11 mouse cellular contexts compared by ENCODE assay signal in genomic region chr17:26464481-26464880, GRCm38 (mm10). TPM values are rescaled to one million over a fixed set of nuclear protein-coding genes. Genes with fewer than 3 reads are reported as not detected.
DNase-seq lines count a peak whose midpoint lies in the region; ATAC-seq and TF ChIP-seq lines count a peak whose summit lies in the region.
"Had no signal": no experiment of that assay in that cellular context is flagged by ENCODE, and none has a peak within 500 bp of the region (broad histone marks: within the 10 kb centered on the region; RNA-seq: fewer than 3 reads in every experiment).

No protein-coding gene starts in this region.

- no peaks in the 10 kb centered on the region for H3K36me3 ChIP-seq in intestine, embryonic 15.5 days
- H3K36me3 ChIP-seq in intestine, embryonic 16.5 days (ENCODE audit: control insufficient read depth, insufficient read depth, low read length) = no peaks in the 10 kb centered on the region
- no peaks in the 10 kb centered on the region for H3K36me3 ChIP-seq in lung, embryonic 14.5 days (ENCODE audit: insufficient read depth)
- no peaks in the 10 kb centered on the region for H3K36me3 ChIP-seq in intestine, postnatal 0 days (ENCODE audit: control insufficient read depth, insufficient read depth)
- H3K36me3 ChIP-seq in lung, postnatal 0 days (ENCODE audit: insufficient read depth, low read length) = no peaks in the 10 kb centered on the region
- H3K36me3 ChIP-seq: hindbrain, embryonic 15.5 days had no signal

- TF ChIP-seq CTCF in lung, embryonic 14.5 days (IDR thresholded peaks at IDR 0.05; ENCODE audit: low read depth) = no peak
- TF ChIP-seq CTCF in intestine, postnatal 0 days (IDR thresholded peaks at IDR 0.05; ENCODE audit: low read depth) = no peak
- no peak for TF ChIP-seq CTCF in lung, postnatal 0 days (IDR thresholded peaks at IDR 0.05)

- no peak for ATAC-seq in intestine, embryonic 15.5 days
- no peak for ATAC-seq in intestine, embryonic 16.5 days
- ATAC-seq in lung, embryonic 14.5 days (ENCODE audit: insufficient read depth) = no peak
- no peak for ATAC-seq in intestine, postnatal 0 days
- ATAC-seq in lung, postnatal 0 days = peak; percentile 39
- no peak for ATAC-seq in erythroblast, adult 5-6 weeks (replicated peaks; ENCODE audit: low FRiP score, poor library complexity, severe bottlenecking)

- H3K4me3 ChIP-seq in intestine, embryonic 15.5 days (replicated peaks) = no peak overlapping the region
- no peak overlapping the region for H3K4me3 ChIP-seq in intestine, embryonic 16.5 days (ENCODE audit: low read length)
- H3K4me3 ChIP-seq in lung, embryonic 14.5 days (ENCODE audit: low read depth, low read length) = no peak overlapping the region
- H3K4me3 ChIP-seq in intestine, postnatal 0 days (ENCODE audit: low read depth, low read length) = no peak overlapping the region
- no peak overlapping the region for H3K4me3 ChIP-seq in lung, postnatal 0 days (ENCODE audit: low read depth, low read length)
- H3K4me3 ChIP-seq: hindbrain, embryonic 15.5 days had no signal

- no peak for TF ChIP-seq EP300 in lung, postnatal 0 days (IDR thresholded peaks at IDR 0.05)

- no peak overlapping the region for H3K27ac ChIP-seq in intestine, embryonic 15.5 days
- no peak overlapping the region for H3K27ac ChIP-seq in intestine, embryonic 16.5 days (ENCODE audit: low read length)
- H3K27ac ChIP-seq in lung, embryonic 14.5 days (ENCODE audit: low read depth) = peak overlapping the region; percentile 42; the same call in 1 of the 2 replicates
- H3K27ac ChIP-seq in intestine, postnatal 0 days (ENCODE audit: low read depth, low read length) = peak overlapping the region; percentile 31; the same call in 1 of the 2 replicates
- peak overlapping the region; percentile 82 for H3K27ac ChIP-seq in lung, postnatal 0 days (ENCODE audit: low read length)
- H3K27ac ChIP-seq: hindbrain, embryonic 15.5 days had no signal

- no peaks in the 10 kb centered on the region for H3K9me3 ChIP-seq in intestine, embryonic 15.5 days
- no peaks in the 10 kb centered on the region for H3K9me3 ChIP-seq in intestine, embryonic 16.5 days (ENCODE audit: control insufficient read depth, low read length)
- no peaks in the 10 kb centered on the region for H3K9me3 ChIP-seq in lung, embryonic 14.5 days (ENCODE audit: low read depth, low read length)
- H3K9me3 ChIP-seq in intestine, postnatal 0 days (ENCODE audit: control insufficient read depth) = no peaks in the 10 kb centered on the region
- H3K9me3 ChIP-seq in lung, postnatal 0 days (ENCODE audit: low read length) = no peaks in the 10 kb centered on the region
- H3K9me3 ChIP-seq: hindbrain, embryonic 15.5 days had no signal

- H3K27me3 ChIP-seq in intestine, embryonic 15.5 days (replicated peaks) = no peaks in the 10 kb centered on the region; the same call in 1 of the 2 replicates
- no peaks in the 10 kb centered on the region for H3K27me3 ChIP-seq in intestine, embryonic 16.5 days (replicated peaks; ENCODE audit: control insufficient read depth, insufficient read depth, low read length)
- H3K27me3 ChIP-seq in lung, embryonic 14.5 days (ENCODE audit: insufficient read depth, low read length) = no peaks in the 10 kb centered on the region
- 0 out of 2 replicates have a peak, but pooled peaks cover under 1% of the 10 kb centered on the region for H3K27me3 ChIP-seq in intestine, postnatal 0 days (replicated peaks; ENCODE audit: control insufficient read depth, insufficient read depth, low read length)
- H3K27me3 ChIP-seq in lung, postnatal 0 days (replicated peaks; ENCODE audit: insufficient read depth, low read length) = no peaks in the 10 kb centered on the region
- H3K27me3 ChIP-seq: hindbrain, embryonic 15.5 days had no signal

- 0 out of 2 replicates have a peak, but pooled peaks cover 3% of the 10 kb centered on the region for H3K4me1 ChIP-seq in intestine, embryonic 15.5 days (replicated peaks)
- H3K4me1 ChIP-seq in intestine, embryonic 16.5 days (ENCODE audit: control insufficient read depth, insufficient read depth, low read length) = no peaks in the 10 kb centered on the region
- no peaks in the 10 kb centered on the region for H3K4me1 ChIP-seq in lung, embryonic 14.5 days (ENCODE audit: insufficient read depth)
- no peaks in the 10 kb centered on the region for H3K4me1 ChIP-seq in intestine, postnatal 0 days (replicated peaks; ENCODE audit: control insufficient read depth, insufficient read depth, low read length)
- 0 out of 2 replicates have a peak, but pooled peaks cover 4% of the 10 kb centered on the region for H3K4me1 ChIP-seq in lung, postnatal 0 days (ENCODE audit: insufficient read depth, low read depth, low read length)

- no peak for DNase-seq in lung, embryonic 14.5 days
- DNase-seq in lung, postnatal 14 days = no peak
- peak; percentile 31 for DNase-seq in lung, postnatal 0 days (ENCODE audit: low spot score)
- no peak for DNase-seq in frontal cortex, postnatal 36 days (ENCODE audit: low spot score in 2 of 2)
- DNase-seq: gastrocnemius, postnatal 10 days; left cerebral cortex, postnatal 4 days had no signal

- 0 out of 2 replicates have a peak overlapping the region, but pooled peaks have one; percentile 5 for H3K9ac ChIP-seq in intestine, embryonic 15.5 days
- no peak overlapping the region for H3K9ac ChIP-seq in intestine, embryonic 16.5 days (ENCODE audit: low read depth, low read length)
- no peak overlapping the region for H3K9ac ChIP-seq in lung, embryonic 14.5 days
- no peak overlapping the region for H3K9ac ChIP-seq in intestine, postnatal 0 days (ENCODE audit: low read depth, low read length)
- H3K9ac ChIP-seq in lung, postnatal 0 days (replicated peaks; ENCODE audit: low read depth) = no peak overlapping the region
- H3K9ac ChIP-seq: hindbrain, embryonic 15.5 days had no signal

- WGBS in intestine, embryonic 15.5 days = 71% methylated on average over 9 of the region's 9 CpGs
- WGBS in intestine, embryonic 16.5 days = 79% methylated on average over 9 of the region's 9 CpGs
- WGBS in lung, embryonic 14.5 days = 76% methylated on average over 9 of the region's 9 CpGs
- 77% methylated on average over 9 of the region's 9 CpGs for WGBS in intestine, postnatal 0 days
- WGBS in lung, postnatal 0 days = 70% methylated on average over 9 of the region's 9 CpGs

- no peak overlapping the region for H3K4me2 ChIP-seq in intestine, embryonic 15.5 days (replicated peaks)
- H3K4me2 ChIP-seq in intestine, embryonic 16.5 days (ENCODE audit: low read depth, low read length) = no peak overlapping the region
- no peak overlapping the region for H3K4me2 ChIP-seq in lung, embryonic 14.5 days
- H3K4me2 ChIP-seq in intestine, postnatal 0 days (replicated peaks; ENCODE audit: low read depth) = no peak overlapping the region
- no peak overlapping the region for H3K4me2 ChIP-seq in lung, postnatal 0 days (replicated peaks; ENCODE audit: low read depth, low read length)
- H3K4me2 ChIP-seq: hindbrain, embryonic 15.5 days had no signal

RNA-seq across cellular contexts. Expression of gene Neurl1b, which starts 49.9 kb away (rescaled TPM):
- polyA plus RNA-seq in intestine, embryonic 15.5 days (2015; fragmentation: Nextera tagmentation; extraction: Ambion mirVana) = 1.8 and 2.2 TPM in 2 replicates
- 1.5 and 1.6 TPM in 2 replicates for polyA plus RNA-seq in intestine, embryonic 16.5 days (2015; fragmentation: Nextera tagmentation; extraction: Ambion mirVana)
- polyA plus RNA-seq in lung, embryonic 14.5 days (2014; fragmentation: Nextera tagmentation; extraction: Ambion mirVana) = 1.9 and 2.1 TPM in 2 replicates
- 1.5 TPM in 2 replicates for polyA plus RNA-seq in intestine, postnatal 0 days (2015; fragmentation: Nextera tagmentation; extraction: Ambion mirVana)
- polyA plus RNA-seq in lung, postnatal 0 days (2015; fragmentation: Nextera tagmentation; extraction: Ambion mirVana) = 0.98 and 1.5 TPM in 2 replicates
- total RNA-seq in erythroblast, adult 5-6 weeks (2015; ENCODE audit: low replicate concordance) = 0.42 and 1.7 TPM in 2 replicates
- total RNA-seq in erythroblast, adult 5-6 weeks (2017; ENCODE audit: low replicate concordance) = 0.14 and 0.77 TPM in 2 replicates

Comparison
In these comparisons a context has a peak if more than half of its experiments do, and no peak if none do; other contexts are left out.
1. H3K27ac ChIP-seq: peak in lung, embryonic 14.5 days (single experiment), intestine, postnatal 0 days (single experiment) and lung, postnatal 0 days (single experiment); none in intestine, embryonic 15.5 days (single experiment) and intestine, embryonic 16.5 days (single experiment).